Mouse (Mus musculus): ENCODE data around the gene Olfr1321. TPM values are rescaled to one million over a fixed set of nuclear protein-coding genes. Genes with fewer than 3 reads are reported as not detected.

Gene Olfr1321
- total RNA-seq (2021) = not detected
- long read RNA-seq, experiment 1 = 0 reads
- long read RNA-seq, experiment 2 = 0 reads

GRCm38 (mm10) chrX:49734959-49735358 is at the start of gene Olfr1321:
Gene Olfr1321 (minus strand): TSS chrX:49735059.
- no peak for DNase-seq (ENCODE audit: low spot score in 2 of 2)

- DNase-seq (ENCODE audit: low spot score in 2 of 2) = no peak
These were observed 36.0 kb upstream of the Olfr1321 start for GRCm38 (mm10) chrX:49770828-49771227.

DNA sequence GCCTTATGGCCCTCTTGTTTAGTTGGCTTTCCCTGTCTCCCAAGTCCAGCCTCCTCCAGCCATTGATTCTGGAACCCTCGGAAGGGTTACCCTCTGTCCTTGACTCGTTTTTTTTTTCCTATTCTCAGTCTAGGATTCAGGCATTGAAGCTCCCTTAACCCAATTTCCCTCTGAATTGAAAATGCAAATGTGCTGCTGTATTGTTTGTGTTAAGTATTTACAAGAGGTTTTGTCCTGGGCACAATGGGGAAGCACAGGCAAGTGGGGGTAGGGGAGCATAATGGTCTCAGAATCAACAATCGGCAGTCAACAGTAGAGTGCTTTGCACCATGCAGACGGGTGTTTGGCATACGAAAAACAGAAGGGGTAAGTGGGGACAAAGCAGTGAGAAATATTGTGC is 10.3 kb upstream of the Olfr1321 start:
- DNase-seq (ENCODE audit: low spot score in 2 of 2) = no peak

Other genes starting within 250 kb of the Olfr1321 start
- not detected for gene Olfr1320, start 62.7 kb downstream of the Olfr1321 start, total RNA-seq (2021)
- gene Igsf1, start 62.7 kb upstream of the Olfr1321 start, total RNA-seq (2021) = 10 to 100 TPM in 1 of 2 experiments, 1 to 10 TPM in 1; 7.2 to 12.4 TPM
- not detected for gene Olfr1322, start 156.4 kb upstream of the Olfr1321 start, total RNA-seq (2021)

Measured in adrenal gland, postnatal 4 days (tissue).